Comparison of ENCODE assay signal across 8 mouse cellular contexts in genomic region chr13:12461730-12462119, GRCm38 (mm10). TPM values are rescaled to one million over a fixed set of nuclear protein-coding genes. Genes with fewer than 3 reads are reported as not detected.
A peak's percentile ranks its signal among the peaks of the same experiment; 100 is the strongest.
DNase-seq lines count a peak whose midpoint lies in the region; ATAC-seq and TF ChIP-seq lines count a peak whose summit lies in the region.

No protein-coding gene starts in this region.

- no peaks in the 10 kb centered on the region for H3K27me3 ChIP-seq in testis, adult 2 months (ENCODE audit: control insufficient read depth, insufficient read depth, low read length)
- no peaks in the 10 kb centered on the region for H3K27me3 ChIP-seq in intestine, postnatal 0 days (replicated peaks; ENCODE audit: control insufficient read depth, insufficient read depth, low read length)
- H3K27me3 ChIP-seq in neural tube, embryonic 14.5 days (ENCODE audit: control insufficient read depth, insufficient read depth, low read length): no peaks in the 10 kb centered on the region

- no peak for ATAC-seq in intestine, postnatal 0 days
- ATAC-seq in neural tube, embryonic 14.5 days (ENCODE audit: low read depth): peak; percentile 39

- H3K9me3 ChIP-seq in intestine, postnatal 0 days (ENCODE audit: control insufficient read depth): no peaks in the 10 kb centered on the region
- no peaks in the 10 kb centered on the region for H3K9me3 ChIP-seq in neural tube, embryonic 14.5 days (ENCODE audit: control insufficient read depth, low read length)

- intact Hi-C loops in left cerebral cortex, postnatal 4 days (cut with DNase I): no loop called here

- 8% methylated on average over 7 of the region's 7 CpGs for WGBS in intestine, postnatal 0 days
- WGBS in neural tube, embryonic 14.5 days: 4% methylated on average over 7 of the region's 7 CpGs

- peak overlapping the region; percentile 94 for H3K4me3 ChIP-seq in testis, adult 2 months (ENCODE audit: control insufficient read depth, low read depth, low read length)
- peak overlapping the region; percentile 80 for H3K4me3 ChIP-seq in intestine, postnatal 0 days (ENCODE audit: low read depth, low read length)
- H3K4me3 ChIP-seq in neural tube, embryonic 14.5 days (ENCODE audit: low read depth, low read length): peak overlapping the region; percentile 71

- no peaks in the 10 kb centered on the region for H3K36me3 ChIP-seq in testis, adult 2 months (ENCODE audit: control insufficient read depth, insufficient read depth, low read length)
- H3K36me3 ChIP-seq in intestine, postnatal 0 days (ENCODE audit: control insufficient read depth, insufficient read depth): peaks cover 14% of the 10 kb centered on the region; the same call in 1 of the 2 replicates
- no peaks in the 10 kb centered on the region for H3K36me3 ChIP-seq in neural tube, embryonic 14.5 days (ENCODE audit: control insufficient read depth, insufficient read depth, low read length)

- H3K9ac ChIP-seq in intestine, postnatal 0 days (ENCODE audit: low read depth, low read length): peak overlapping the region; percentile 38; the same call in 1 of the 2 replicates
- H3K9ac ChIP-seq in neural tube, embryonic 14.5 days (replicated peaks; ENCODE audit: low read depth, low read length): peak overlapping the region; percentile 55

- no peak for TF ChIP-seq CTCF in testis, adult 2 months (IDR thresholded peaks at IDR 0.05; ENCODE audit: control insufficient read depth, insufficient read depth, insufficient replicate concordance, low read depth, low read length)
- no peak for TF ChIP-seq CTCF in intestine, postnatal 0 days (IDR thresholded peaks at IDR 0.05; ENCODE audit: low read depth)

- no peaks in the 10 kb centered on the region; the same call in none of the 2 replicates for H3K4me1 ChIP-seq in testis, adult 2 months (ENCODE audit: control insufficient read depth, insufficient read depth, low read length)
- H3K4me1 ChIP-seq in intestine, postnatal 0 days (replicated peaks; ENCODE audit: control insufficient read depth, insufficient read depth, low read length): no peaks in the 10 kb centered on the region
- 0 out of 2 replicates have a peak, but pooled peaks cover 3% of the 10 kb centered on the region for H3K4me1 ChIP-seq in neural tube, embryonic 14.5 days (ENCODE audit: control insufficient read depth, insufficient read depth, low read length)

- peak; percentile 5 for DNase-seq in embryo, embryonic 11.5 days (ENCODE audit: low read depth, low spot score)
- DNase-seq in embryo, embryonic 11 days: no peak
- no peak for DNase-seq in testis, postnatal 10 days (ENCODE audit: low spot score)
- no peak for DNase-seq in left cerebral cortex, postnatal 4 days
- DNase-seq in cerebellum, postnatal 36 days: no peak

- peak overlapping the region; percentile 85 for H3K4me2 ChIP-seq in intestine, postnatal 0 days (replicated peaks; ENCODE audit: low read depth)
- H3K4me2 ChIP-seq in neural tube, embryonic 14.5 days (ENCODE audit: low read depth, low read length): peak overlapping the region; percentile 72

- H3K27ac ChIP-seq in testis, adult 2 months (ENCODE audit: control insufficient read depth, insufficient read depth, low read depth, low read length): peak overlapping the region; percentile 46
- no peak overlapping the region; the same call in 1 of the 2 replicates for H3K27ac ChIP-seq in intestine, postnatal 0 days (ENCODE audit: low read depth, low read length)
- H3K27ac ChIP-seq in neural tube, embryonic 14.5 days (ENCODE audit: low read depth, low read length): no peak overlapping the region

- TF ChIP-seq POLR2A in testis, adult 2 months (IDR thresholded peaks at IDR 0.05; ENCODE audit: control insufficient read depth, low read depth, low read length): no peak

RNA-seq across cellular contexts. Expression of gene Lgals8, which starts 3.0 kb away (rescaled TPM):
- 114 and 115 TPM in 2 replicates for polyA plus RNA-seq in testis, adult 2 months (2012; rRNA removed)
- 53.2 and 55.6 TPM in 2 replicates for polyA plus RNA-seq in intestine, postnatal 0 days (2015; fragmentation: Nextera tagmentation; extraction: Ambion mirVana)
- polyA plus RNA-seq in neural tube, embryonic 14.5 days (2014; fragmentation: Nextera tagmentation; extraction: Ambion mirVana): 21.4 and 25.5 TPM in 2 replicates
- 10 to 100 TPM; 27.8 to 30.4 TPM for total RNA-seq in left cerebral cortex, postnatal 4 days (2021)

RNA-seq across cellular contexts. Expression of gene Edaradd, which starts 58.5 kb away (rescaled TPM):
- polyA plus RNA-seq in testis, adult 2 months (2012; rRNA removed): 0.19 and 0.25 TPM in 2 replicates
- polyA plus RNA-seq in intestine, postnatal 0 days (2015; fragmentation: Nextera tagmentation; extraction: Ambion mirVana): 0.14 and 0.17 TPM in 2 replicates
- 1.6 TPM in 2 replicates for polyA plus RNA-seq in neural tube, embryonic 14.5 days (2014; fragmentation: Nextera tagmentation; extraction: Ambion mirVana)
- total RNA-seq in left cerebral cortex, postnatal 4 days (2021): 1 to 10 TPM; 2.6 to 3.4 TPM
